Mouse (Mus musculus) ES-Bruce4 (cell line): Measurements from ENCODE around the gene Gm44973. TPM values are rescaled to one million over a fixed set of nuclear protein-coding genes. Genes with fewer than 3 reads are reported as not detected.

Source experiments
- H3K27ac ChIP-seq: 2 replicates; pipeline ENCODE4 v1.5.1; 2012; ENCODE audit warnings: low read length, inconsistent platforms; ENCODE audit not compliant: insufficient read depth
- H3K27me3 ChIP-seq: 2 replicates; pipeline ENCODE4 v1.6.1; 2012; ENCODE audit warnings: mild to moderate bottlenecking, low read length, inconsistent platforms; ENCODE audit not compliant: control insufficient read depth, poor library complexity, insufficient read depth, severe bottlenecking
- H3K36me3 ChIP-seq: 2 replicates; pipeline ENCODE4 v1.6.1; 2012; ENCODE audit warnings: inconsistent platforms, mild to moderate bottlenecking, low read length, moderate library complexity; ENCODE audit not compliant: control insufficient read depth, poor library complexity, insufficient read depth, severe bottlenecking
- H3K4me1 ChIP-seq: one replicate; pipeline ENCODE4 v1.8.1; 2011; ENCODE audit warnings: low read length; ENCODE audit not compliant: control insufficient read depth, insufficient read depth
- H3K4me3 ChIP-seq: 2 replicates; pipeline ENCODE4 v1.5.1; 2011; ENCODE audit warnings: low read depth, mild to moderate bottlenecking, low read length
- H3K9ac ChIP-seq: 2 replicates; pipeline ENCODE4 v1.6.1; 2012; ENCODE audit warnings: low read depth, mild to moderate bottlenecking, inconsistent platforms; ENCODE audit not compliant: poor library complexity, severe bottlenecking
- H3K9me3 ChIP-seq: replicated peaks from 2 replicates; pipeline ENCODE4 v1.6.1; 2012; ENCODE audit warnings: mild to moderate bottlenecking, low read length, inconsistent platforms; ENCODE audit not compliant: control insufficient read depth, poor library complexity, insufficient read depth, severe bottlenecking
- CTCF ChIP-seq: IDR thresholded peaks from one replicate; pipeline ENCODE4 v1.8.1; 2011; ENCODE audit warnings: low read depth, low read length
- EP300 ChIP-seq: IDR thresholded peaks from 2 replicates; pipeline ENCODE4 v1.6.1; 2011; ENCODE audit warnings: low read depth, low read length; ENCODE audit not compliant: insufficient read depth
- POLR2A ChIP-seq: IDR thresholded peaks from one replicate; pipeline ENCODE4 v1.8.1; 2011; ENCODE audit warnings: low read length; ENCODE audit not compliant: insufficient read depth
- polyA plus RNA-seq: library from polyadenylated mRNA; stranded (reverse); fragments of >200 nt; gene quantifications from 2 replicates; pipeline ENCODE4 v1.2.4, GENCODE M21; 2011; ENCODE audit warnings: low read depth; ENCODE audit not compliant: missing spikeins, insufficient read depth, insufficient read length

Gene Gm44973
- polyA plus RNA-seq, 1 experiment: not detected

DNA sequence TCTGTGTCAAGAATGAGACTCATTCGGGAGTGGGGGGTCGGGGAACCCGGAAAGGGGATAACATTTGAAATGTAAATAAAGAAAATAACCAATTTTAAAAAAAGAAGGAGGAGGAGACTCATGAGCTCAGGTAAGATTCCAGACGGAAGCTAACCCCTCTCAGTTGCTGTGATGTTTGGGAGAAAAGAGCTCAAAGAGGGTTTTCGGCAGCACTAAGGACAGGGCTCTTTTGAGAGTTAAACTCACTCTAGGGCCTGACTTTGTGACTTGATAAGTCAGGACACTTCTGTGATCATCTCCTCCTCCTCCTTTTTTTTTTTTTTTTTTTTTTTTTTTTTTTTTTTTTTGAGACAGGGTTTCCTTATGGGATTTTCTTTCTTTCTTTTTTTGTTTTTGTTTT lies 23.6 kb downstream of the Gm44973 start:
- H3K36me3 ChIP-seq: peaks cover 2% of the 10 kb centered on the region; the same call in 1 of the 2 replicates
- H3K9me3 ChIP-seq: no peaks in the 10 kb centered on the region
- peak overlapping the region; percentile 99; the same call in 1 of the 2 replicates for H3K4me3 ChIP-seq
- H3K27me3 ChIP-seq: no peaks in the 10 kb centered on the region
- H3K27ac ChIP-seq: peak overlapping the region; percentile 56; the same call in 1 of the 2 replicates
- TF ChIP-seq POLR2A (no peak), EP300 (no peak), CTCF (no peak)
- H3K9ac ChIP-seq: peak overlapping the region; percentile 74
- H3K4me1 ChIP-seq: no peaks in the 10 kb centered on the region

DNA sequence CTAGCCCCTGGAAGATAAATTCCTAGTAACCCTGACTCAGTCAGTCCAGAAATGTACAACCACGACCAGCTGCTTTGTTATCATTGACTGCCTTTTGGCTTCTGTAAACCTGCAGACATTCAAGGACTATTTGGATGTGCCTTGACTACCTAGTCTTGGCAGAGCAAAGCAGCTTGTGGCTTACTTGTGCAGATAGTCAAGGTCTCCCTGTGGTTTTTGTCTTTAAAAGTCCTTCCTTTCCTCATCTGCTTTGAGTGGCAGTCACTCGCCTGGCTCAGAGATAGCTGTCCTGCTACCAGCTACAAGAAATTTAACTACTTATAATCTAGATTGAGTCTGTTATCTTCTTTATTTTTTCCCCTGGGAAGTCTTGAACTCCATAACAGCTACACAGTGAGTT lies 29.7 kb downstream of the Gm44973 start:
- Histone ChIP-seq H3K9me3 (no peaks in the 10 kb centered on the region), H3K4me1 (no peaks in the 10 kb centered on the region), H3K27ac (no peak overlapping the region), H3K27me3 (no peaks in the 10 kb centered on the region), H3K4me3 (no peak overlapping the region), H3K9ac (no peak overlapping the region), H3K36me3 (peaks cover 2% of the 10 kb centered on the region; the same call in 1 of the 2 replicates)
- TF ChIP-seq EP300 (no peak), CTCF (no peak), POLR2A (no peak)

DNA sequence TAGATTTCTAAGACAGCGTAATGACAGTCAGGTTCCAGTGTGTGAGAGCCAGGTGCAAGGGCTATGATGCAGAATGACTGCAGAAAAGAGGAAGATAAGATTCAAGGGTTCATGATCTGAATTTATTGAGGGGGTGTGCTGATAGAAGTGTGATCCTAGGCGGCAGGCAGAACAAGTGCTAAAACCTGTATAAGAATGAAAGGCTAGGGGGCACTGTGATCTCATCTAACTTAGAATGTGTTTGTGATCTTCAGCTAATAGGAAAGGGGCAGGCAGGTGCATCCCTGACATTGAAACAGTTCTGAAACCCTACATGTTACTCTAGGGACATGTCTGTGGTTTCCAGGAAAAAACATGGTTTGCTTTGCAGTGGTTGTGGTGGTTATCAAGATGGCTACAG lies 30.8 kb downstream of the Gm44973 start:
- Histone ChIP-seq H3K27ac (no peak overlapping the region), H3K9ac (no peak overlapping the region), H3K27me3 (no peaks in the 10 kb centered on the region), H3K4me1 (peaks cover 1% of the 10 kb centered on the region), H3K36me3 (peaks cover 2% of the 10 kb centered on the region; the same call in 1 of the 2 replicates), H3K9me3 (no peaks in the 10 kb centered on the region), H3K4me3 (no peak overlapping the region)
- TF ChIP-seq CTCF: no peak
- no peak for TF ChIP-seq POLR2A
- no peak for TF ChIP-seq EP300

- Histone ChIP-seq H3K4me3 (no peak overlapping the region), H3K36me3 (no peaks in the 10 kb centered on the region), H3K27me3 (no peaks in the 10 kb centered on the region), H3K4me1 (peaks cover 1% of the 10 kb centered on the region), H3K9ac (no peak overlapping the region), H3K27ac (no peak overlapping the region), H3K9me3 (no peaks in the 10 kb centered on the region)
- TF ChIP-seq CTCF (no peak), EP300 (no peak), POLR2A (no peak)
These were observed 32.0 kb downstream of the Gm44973 start for GRCm38 (mm10) chr7:5047313-5047712.

- no peaks in the 10 kb centered on the region for H3K27me3 ChIP-seq
- peaks cover 3% of the 10 kb centered on the region for H3K4me1 ChIP-seq
- H3K27ac ChIP-seq: no peak within 1 kb of the TSS
These were observed 36.2 kb downstream of the Gm44973 start, which contains the start of gene Zfp580 for GRCm38 (mm10) chr7:5051193-5052192. TSS of gene Zfp580 (plus strand) at chr7:5051538.

DNA sequence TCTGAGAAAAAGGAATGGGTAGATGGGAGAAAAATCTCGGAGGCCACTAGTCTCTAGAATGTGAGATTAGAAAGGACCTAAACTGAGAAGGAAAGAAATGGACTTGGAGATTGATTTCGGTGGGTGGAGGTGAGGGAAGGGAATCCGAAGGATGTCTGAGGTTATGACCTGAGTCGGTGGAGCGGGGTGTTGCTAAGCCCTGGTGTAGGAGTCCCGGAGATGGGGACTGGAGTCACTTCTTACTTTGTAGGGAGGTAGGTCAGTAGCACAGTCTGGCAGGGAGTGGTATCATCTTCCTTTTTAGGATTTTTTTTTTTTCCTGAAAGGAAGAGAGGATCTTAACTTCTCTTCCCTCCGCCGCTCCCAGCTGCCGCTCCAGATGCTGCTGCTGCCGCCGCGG lies 37.1 kb downstream of the Gm44973 start:
- Histone ChIP-seq H3K9me3 (no peaks in the 10 kb centered on the region), H3K36me3 (no peaks in the 10 kb centered on the region), H3K4me1 (peaks cover 5% of the 10 kb centered on the region), H3K27ac (no peak overlapping the region), H3K4me3 (peak overlapping the region; percentile 63), H3K9ac (peak overlapping the region; percentile 79), H3K27me3 (no peaks in the 10 kb centered on the region)
- TF ChIP-seq EP300: no peak
- no peak for TF ChIP-seq CTCF
- no peak for TF ChIP-seq POLR2A

More at GRCm38 (mm10) chr7:5051193-5052192, 36.2 kb downstream of the Gm44973 start, which contains the start of gene Zfp580:
- H3K4me3 ChIP-seq: peak within 1 kb of the TSS; percentile 75
- TF ChIP-seq EP300 (no peak), CTCF (no peak), POLR2A (no peak)
- no peaks in the 10 kb centered on the region for H3K36me3 ChIP-seq
- H3K9me3 ChIP-seq: no peaks in the 10 kb centered on the region
- peak within 1 kb of the TSS; percentile 79 for H3K9ac ChIP-seq
